Mouse (Mus musculus): ENCODE measurements around the gene Eif2d. TPM values are rescaled to one million over a fixed set of nuclear protein-coding genes. Genes with fewer than 3 reads are reported as not detected.
A peak's percentile ranks its signal among the peaks of the same experiment; 100 is the strongest.

Gene Eif2d
- polyA plus RNA-seq, 1 experiment = 53.8 TPM

GRCm38 (mm10) chr1:131118530-131118929, 34.5 kb upstream of the Eif2d start:
- Histone ChIP-seq H3K4me3 (replicated peaks; ENCODE audit: insufficient read depth, low read depth, low read length) (no peak overlapping the region), H3K4me1 (ENCODE audit: control insufficient read depth, insufficient read depth, low read length) (no peaks in the 10 kb centered on the region), H3K27ac (ENCODE audit: insufficient read depth, low read length) (no peak overlapping the region), H3K27me3 (ENCODE audit: control insufficient read depth, insufficient read depth, low read length) (no peaks in the 10 kb centered on the region)
- TF ChIP-seq POLR2A (IDR thresholded peaks at IDR 0.05; ENCODE audit: borderline replicate concordance, insufficient read depth, low read length) = no peak
- no peak for TF ChIP-seq CTCF (IDR thresholded peaks at IDR 0.05; ENCODE audit: borderline replicate concordance, insufficient read depth, low read depth, low read length)
- DNase-seq = no peak
- WGBS = 87% methylated on average over 10 of the region's 10 CpGs

- H3K27ac ChIP-seq (ENCODE audit: insufficient read depth, low read length) = no peak overlapping the region
- WGBS = 60% methylated on average over 2 of the region's 2 CpGs
- TF ChIP-seq POLR2A (IDR thresholded peaks at IDR 0.05; ENCODE audit: borderline replicate concordance, insufficient read depth, low read length) (no peak), CTCF (IDR thresholded peaks at IDR 0.05; ENCODE audit: borderline replicate concordance, insufficient read depth, low read depth, low read length) (peak; percentile 42; the same call in 1 of the 2 replicates)
- no peak overlapping the region for H3K4me3 ChIP-seq (replicated peaks; ENCODE audit: insufficient read depth, low read depth, low read length)
- no peaks in the 10 kb centered on the region for H3K27me3 ChIP-seq (ENCODE audit: control insufficient read depth, insufficient read depth, low read length)
- no peaks in the 10 kb centered on the region for H3K4me1 ChIP-seq (ENCODE audit: control insufficient read depth, insufficient read depth, low read length)
- DNase-seq = no peak
Measured at GRCm38 (mm10) chr1:131119026-131119425, 34.0 kb upstream of the Eif2d start.

- H3K4me3 ChIP-seq (replicated peaks; ENCODE audit: insufficient read depth, low read depth, low read length) = no peak overlapping the region
- H3K4me1 ChIP-seq (ENCODE audit: control insufficient read depth, insufficient read depth, low read length) = no peaks in the 10 kb centered on the region
- H3K27ac ChIP-seq (ENCODE audit: insufficient read depth, low read length) = no peak overlapping the region
- no peak for TF ChIP-seq CTCF (IDR thresholded peaks at IDR 0.05; ENCODE audit: borderline replicate concordance, insufficient read depth, low read depth, low read length)
- TF ChIP-seq POLR2A (IDR thresholded peaks at IDR 0.05; ENCODE audit: borderline replicate concordance, insufficient read depth, low read length) = no peak
- no peaks in the 10 kb centered on the region for H3K27me3 ChIP-seq (ENCODE audit: control insufficient read depth, insufficient read depth, low read length)
- 55% methylated on average over 3 of the region's 3 CpGs for WGBS
- DNase-seq = no peak
Measured at GRCm38 (mm10) chr1:131121987-131122386, 31.0 kb upstream of the Eif2d start.

GRCm38 (mm10) chr1:131123522-131124265, 29.3 kb upstream of the Eif2d start:
- Histone ChIP-seq H3K4me1 (ENCODE audit: control insufficient read depth, insufficient read depth, low read length) (no peaks in the 10 kb centered on the region), H3K27ac (ENCODE audit: insufficient read depth, low read length) (no peak overlapping the region), H3K4me3 (replicated peaks; ENCODE audit: insufficient read depth, low read depth, low read length) (no peak overlapping the region), H3K27me3 (ENCODE audit: control insufficient read depth, insufficient read depth, low read length) (no peaks in the 10 kb centered on the region)
- no peak for DNase-seq
- no peak for TF ChIP-seq CTCF (IDR thresholded peaks at IDR 0.05; ENCODE audit: borderline replicate concordance, insufficient read depth, low read depth, low read length)
- TF ChIP-seq POLR2A (IDR thresholded peaks at IDR 0.05; ENCODE audit: borderline replicate concordance, insufficient read depth, low read length) = no peak
- WGBS = 81% methylated on average over 10 of the region's 10 CpGs

GRCm38 (mm10) chr1:131125987-131126744, 26.8 kb upstream of the Eif2d start:
- Histone ChIP-seq H3K4me3 (replicated peaks; ENCODE audit: insufficient read depth, low read depth, low read length) (no peak overlapping the region), H3K27ac (ENCODE audit: insufficient read depth, low read length) (no peak overlapping the region), H3K4me1 (ENCODE audit: control insufficient read depth, insufficient read depth, low read length) (no peaks in the 10 kb centered on the region), H3K27me3 (ENCODE audit: control insufficient read depth, insufficient read depth, low read length) (no peaks in the 10 kb centered on the region)
- WGBS = 79% methylated on average over 11 of the region's 11 CpGs
- TF ChIP-seq CTCF (IDR thresholded peaks at IDR 0.05; ENCODE audit: borderline replicate concordance, insufficient read depth, low read depth, low read length) (no peak), POLR2A (IDR thresholded peaks at IDR 0.05; ENCODE audit: borderline replicate concordance, insufficient read depth, low read length) (no peak)
- no peak for DNase-seq

- no peak overlapping the region for H3K27ac ChIP-seq (ENCODE audit: insufficient read depth, low read length)
- H3K27me3 ChIP-seq (ENCODE audit: control insufficient read depth, insufficient read depth, low read length) = no peaks in the 10 kb centered on the region
- H3K4me3 ChIP-seq (replicated peaks; ENCODE audit: insufficient read depth, low read depth, low read length) = no peak overlapping the region
- H3K4me1 ChIP-seq (ENCODE audit: control insufficient read depth, insufficient read depth, low read length) = no peaks in the 10 kb centered on the region
- TF ChIP-seq POLR2A (IDR thresholded peaks at IDR 0.05; ENCODE audit: borderline replicate concordance, insufficient read depth, low read length) = no peak
- no peak for TF ChIP-seq CTCF (IDR thresholded peaks at IDR 0.05; ENCODE audit: borderline replicate concordance, insufficient read depth, low read depth, low read length)
- WGBS = 45% methylated on average over 6 of the region's 6 CpGs
- DNase-seq = no peak
Measured at GRCm38 (mm10) chr1:131134231-131134630, 18.8 kb upstream of the Eif2d start.

GRCm38 (mm10) chr1:131134942-131135522, 17.9 kb upstream of the Eif2d start:
- DNase-seq = peak in 1 of 2 experiments; percentile 25
- WGBS = 48% methylated on average over 8 of the region's 8 CpGs
- Histone ChIP-seq H3K4me3 (replicated peaks; ENCODE audit: insufficient read depth, low read depth, low read length) (no peak overlapping the region), H3K4me1 (ENCODE audit: control insufficient read depth, insufficient read depth, low read length) (no peaks in the 10 kb centered on the region), H3K27ac (ENCODE audit: insufficient read depth, low read length) (no peak overlapping the region), H3K27me3 (ENCODE audit: control insufficient read depth, insufficient read depth, low read length) (no peaks in the 10 kb centered on the region)
- no peak for TF ChIP-seq CTCF (IDR thresholded peaks at IDR 0.05; ENCODE audit: borderline replicate concordance, insufficient read depth, low read depth, low read length)
- no peak for TF ChIP-seq POLR2A (IDR thresholded peaks at IDR 0.05; ENCODE audit: borderline replicate concordance, insufficient read depth, low read length)
